Mouse (Mus musculus) lung, postnatal 0 days (tissue): ENCODE measurements around the gene Hsd17b2.

Source experiments
- CTCF ChIP-seq: IDR thresholded peaks from 2 replicates; pipeline ENCODE4 v1.5.1; 2016; ENCODE audit warnings: antibody characterized with exemption, mild to moderate bottlenecking
- EP300 ChIP-seq: IDR thresholded peaks from 2 replicates; pipeline ENCODE4 v1.6.1; 2016; ENCODE audit warnings: antibody characterized with exemption, mild to moderate bottlenecking, control low read depth

DNA sequence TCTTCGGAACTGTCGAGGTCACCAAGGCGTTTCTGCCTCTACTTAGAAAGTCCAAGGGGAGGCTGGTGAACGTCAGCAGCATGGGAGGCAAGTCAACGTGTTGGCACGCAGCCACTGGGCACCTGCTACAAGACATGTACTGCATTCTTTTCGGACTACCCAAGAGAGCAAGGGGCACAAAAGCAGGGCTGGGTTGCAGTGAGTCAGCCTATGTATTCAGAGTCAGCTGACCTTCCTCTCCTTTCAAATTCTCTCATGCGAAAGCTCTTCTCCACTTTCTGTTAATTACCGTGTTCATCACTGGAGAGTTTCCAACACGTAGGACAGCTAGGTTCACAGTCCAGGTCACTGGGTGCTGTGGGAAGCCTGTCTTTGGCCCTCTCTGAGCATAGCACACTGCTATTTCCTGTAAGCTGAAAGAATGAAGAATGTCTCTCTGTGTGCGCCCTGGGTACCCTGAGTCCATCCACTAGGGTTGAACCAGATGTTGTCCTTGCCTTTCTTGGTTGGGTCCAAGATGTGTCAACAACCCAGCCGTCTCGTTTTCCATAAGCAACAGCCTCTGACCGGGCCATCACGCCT is 40.8 kb downstream of the Hsd17b2 start:
- no peak for TF ChIP-seq EP300
- TF ChIP-seq CTCF: no peak
